Mouse (Mus musculus): ENCODE results near the gene Atp11b.

DNA sequence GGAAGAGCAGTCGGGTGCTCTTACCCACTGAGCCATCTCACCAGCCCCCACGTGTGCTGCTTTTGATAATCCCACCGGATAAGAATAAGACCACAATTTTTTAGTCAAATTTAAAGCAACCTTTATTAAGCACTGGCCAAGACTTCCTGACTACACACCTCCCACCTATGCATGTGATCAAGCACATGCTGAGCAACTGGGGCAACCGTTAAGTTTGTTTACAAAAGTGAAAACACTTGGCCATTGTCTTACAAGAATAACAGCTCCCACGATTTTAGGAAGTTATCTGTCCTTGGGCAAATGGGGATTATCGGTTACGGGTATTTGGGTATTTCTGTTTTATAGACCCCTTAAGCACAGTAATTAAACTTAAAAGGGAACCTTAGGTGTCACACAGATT, 28.8 kb upstream of the Atp11b start:
- TF ChIP-seq CTCF (IDR thresholded peaks at IDR 0.05; ENCODE audit: control insufficient read depth, insufficient read depth, insufficient replicate concordance, low read depth, low read length) (no peak), POLR2A (IDR thresholded peaks at IDR 0.05; ENCODE audit: control insufficient read depth, low read depth, low read length) (no peak)

Measured in testis, adult 2 months (tissue).